Mouse (Mus musculus): ENCODE results near the gene Tmem268. TPM values are rescaled to one million over a fixed set of nuclear protein-coding genes. Genes with fewer than 3 reads are reported as not detected.

Gene Tmem268
- polyA plus RNA-seq (2015; fragmentation: Nextera tagmentation; extraction: Ambion mirVana), result 12.8 and 14.0 TPM in 2 replicates

- Histone ChIP-seq H3K9me3 (no peaks in the 10 kb centered on the region), H3K27me3 (replicated peaks) (no peaks in the 10 kb centered on the region), H3K4me2 (replicated peaks) (peak within 1 kb of the TSS; percentile 82), H3K36me3 (no peaks in the 10 kb centered on the region), H3K27ac (peak within 1 kb of the TSS; percentile 88), H3K4me1 (replicated peaks) (peaks cover 49% of the 10 kb centered on the region), H3K9ac (peak within 1 kb of the TSS; percentile 88), H3K4me3 (replicated peaks) (peak within 1 kb of the TSS; percentile 72)
- WGBS, result under 1% methylated on average over 77 of the region's 81 CpGs
- peak; percentile 85 for ATAC-seq
Measured at GRCm38 (mm10) chr4:63558407-63559081, at the start of gene Tmem268. Gene Tmem268 (plus strand): TSS chr4:63558781.

GRCm38 (mm10) chr4:63512921-63513320 lies 45.7 kb upstream of the Tmem268 start:
- Histone ChIP-seq H3K4me2 (replicated peaks) (no peak overlapping the region), H3K4me3 (replicated peaks) (no peak overlapping the region), H3K9ac (no peak overlapping the region), H3K27ac (no peak overlapping the region), H3K9me3 (no peaks in the 10 kb centered on the region), H3K36me3 (no peaks in the 10 kb centered on the region), H3K4me1 (replicated peaks) (no peaks in the 10 kb centered on the region), H3K27me3 (replicated peaks) (no peaks in the 10 kb centered on the region)
- WGBS, result 89% methylated on average over 2 of the region's 2 CpGs
- no peak for ATAC-seq

- WGBS, result 60% methylated on average over 4 of the region's 4 CpGs
- H3K27me3 ChIP-seq (replicated peaks), result no peaks in the 10 kb centered on the region
- ATAC-seq, result no peak
- no peak overlapping the region for H3K4me2 ChIP-seq (replicated peaks)
- H3K4me1 ChIP-seq (replicated peaks), result no peaks in the 10 kb centered on the region
- H3K27ac ChIP-seq, result no peak overlapping the region
- H3K9me3 ChIP-seq, result no peaks in the 10 kb centered on the region
- no peak overlapping the region for H3K4me3 ChIP-seq (replicated peaks)
- no peaks in the 10 kb centered on the region for H3K36me3 ChIP-seq
- no peak overlapping the region for H3K9ac ChIP-seq
Measured at GRCm38 (mm10) chr4:63514454-63514984, 44.1 kb upstream of the Tmem268 start.

- Histone ChIP-seq H3K36me3 (no peaks in the 10 kb centered on the region), H3K9me3 (no peaks in the 10 kb centered on the region), H3K27me3 (replicated peaks) (no peaks in the 10 kb centered on the region), H3K4me3 (replicated peaks) (no peak overlapping the region), H3K27ac (no peak overlapping the region), H3K4me1 (replicated peaks) (no peaks in the 10 kb centered on the region), H3K9ac (no peak overlapping the region), H3K4me2 (replicated peaks) (no peak overlapping the region)
- 75% methylated on average over 5 of the region's 5 CpGs for WGBS
- no peak for ATAC-seq
Measured at GRCm38 (mm10) chr4:63515021-63515420, 43.6 kb upstream of the Tmem268 start.

GRCm38 (mm10) chr4:63521813-63522419 lies 36.7 kb upstream of the Tmem268 start:
- Histone ChIP-seq H3K36me3 (no peaks in the 10 kb centered on the region), H3K27me3 (replicated peaks) (no peaks in the 10 kb centered on the region), H3K4me2 (replicated peaks) (no peak overlapping the region), H3K9me3 (no peaks in the 10 kb centered on the region), H3K4me3 (replicated peaks) (no peak overlapping the region), H3K27ac (no peak overlapping the region), H3K4me1 (replicated peaks) (no peaks in the 10 kb centered on the region), H3K9ac (no peak overlapping the region)
- 74% methylated on average over 2 of the region's 2 CpGs for WGBS
- ATAC-seq, result no peak

GRCm38 (mm10) chr4:63525514-63525913 lies 33.1 kb upstream of the Tmem268 start:
- no peak overlapping the region for H3K9ac ChIP-seq
- no peak for ATAC-seq
- 81% methylated on average over 8 of the region's 8 CpGs for WGBS

GRCm38 (mm10) chr4:63528946-63529345 lies 29.6 kb upstream of the Tmem268 start:
- Histone ChIP-seq H3K4me1 (replicated peaks) (no peaks in the 10 kb centered on the region), H3K9me3 (no peaks in the 10 kb centered on the region), H3K27me3 (replicated peaks) (no peaks in the 10 kb centered on the region), H3K4me2 (replicated peaks) (no peak overlapping the region), H3K4me3 (replicated peaks) (no peak overlapping the region), H3K9ac (no peak overlapping the region), H3K27ac (no peak overlapping the region), H3K36me3 (no peaks in the 10 kb centered on the region)
- 74% methylated on average over 6 of the region's 6 CpGs for WGBS
- no peak for ATAC-seq

More at GRCm38 (mm10) chr4:63525514-63525913, 33.1 kb upstream of the Tmem268 start:
- Histone ChIP-seq H3K4me1 (replicated peaks) (no peaks in the 10 kb centered on the region), H3K9me3 (no peaks in the 10 kb centered on the region), H3K4me2 (replicated peaks) (no peak overlapping the region), H3K4me3 (replicated peaks) (no peak overlapping the region), H3K36me3 (no peaks in the 10 kb centered on the region), H3K27ac (no peak overlapping the region), H3K27me3 (replicated peaks) (no peaks in the 10 kb centered on the region)

- H3K36me3 ChIP-seq, result no peaks in the 10 kb centered on the region
- H3K9ac ChIP-seq, result no peak overlapping the region
- no peaks in the 10 kb centered on the region for H3K27me3 ChIP-seq (replicated peaks)
- 78% methylated on average over 7 of the region's 7 CpGs for WGBS
- no peak for ATAC-seq
- H3K4me2 ChIP-seq (replicated peaks), result no peak overlapping the region
- no peaks in the 10 kb centered on the region for H3K4me1 ChIP-seq (replicated peaks)
- no peak overlapping the region for H3K27ac ChIP-seq
- no peak overlapping the region for H3K4me3 ChIP-seq (replicated peaks)
- no peaks in the 10 kb centered on the region for H3K9me3 ChIP-seq
Measured at GRCm38 (mm10) chr4:63530409-63530808, 28.2 kb upstream of the Tmem268 start.

- Histone ChIP-seq H3K9ac (no peak overlapping the region), H3K4me2 (replicated peaks) (no peak overlapping the region), H3K4me1 (replicated peaks) (no peaks in the 10 kb centered on the region), H3K4me3 (replicated peaks) (no peak overlapping the region), H3K27ac (no peak overlapping the region), H3K9me3 (no peaks in the 10 kb centered on the region), H3K27me3 (replicated peaks) (no peaks in the 10 kb centered on the region), H3K36me3 (no peaks in the 10 kb centered on the region)
- WGBS, result 66% methylated on average over 4 of the region's 4 CpGs
- ATAC-seq, result no peak
Measured at GRCm38 (mm10) chr4:63537602-63538001, 21.0 kb upstream of the Tmem268 start.

- 46% methylated on average over 2 of the region's 2 CpGs for WGBS
- ATAC-seq, result no peak
- Histone ChIP-seq H3K36me3 (no peaks in the 10 kb centered on the region), H3K27me3 (replicated peaks) (no peaks in the 10 kb centered on the region), H3K4me2 (replicated peaks) (no peak overlapping the region), H3K4me1 (replicated peaks) (peaks cover 15% of the 10 kb centered on the region), H3K27ac (no peak overlapping the region), H3K9ac (no peak overlapping the region), H3K9me3 (no peaks in the 10 kb centered on the region), H3K4me3 (replicated peaks) (no peak overlapping the region)
Measured at GRCm38 (mm10) chr4:63542209-63542608, 16.4 kb upstream of the Tmem268 start.

- H3K9ac ChIP-seq, result no peak overlapping the region
- peak; percentile 75 for ATAC-seq
- 53% methylated on average over 10 of the region's 10 CpGs for WGBS
- peaks cover 3% of the 10 kb centered on the region; the same call in 1 of the 2 replicates for H3K36me3 ChIP-seq
- H3K27ac ChIP-seq, result peak overlapping the region; percentile 51; the same call in 1 of the 2 replicates
- H3K4me3 ChIP-seq (replicated peaks), result peak overlapping the region; percentile 15; the same call in 1 of the 2 replicates
- peaks cover 15% of the 10 kb centered on the region for H3K4me1 ChIP-seq (replicated peaks)
- H3K9me3 ChIP-seq, result no peaks in the 10 kb centered on the region
- peak overlapping the region; percentile 46 for H3K4me2 ChIP-seq (replicated peaks)
- no peaks in the 10 kb centered on the region for H3K27me3 ChIP-seq (replicated peaks)
Measured at GRCm38 (mm10) chr4:63543746-63544493, 14.7 kb upstream of the Tmem268 start.
